Mouse (Mus musculus) hindbrain, embryonic 12.5 days (tissue): ENCODE measurements at regions not wholly inside any gene's neighbourhood (a gene's known extent, or its start where the extent isn't known, plus 50 kb on each side); places are given as distances from the start of the nearest gene placed in this dataset.

Experiments used
- ATAC-seq: fragments of 200-750 bp; cut with Nextera tagmentation; 2 replicates; pipeline ENCODE4 v1.8.0; 2017; ENCODE audit warnings: moderate TSS enrichment; ENCODE audit not compliant: low FRiP score
- H3K27ac ChIP-seq: fragments of 300-500 bp; sonication (generic); 2 replicates; pipeline ENCODE4 v1.5.1; 2016; ENCODE audit warnings: mild to moderate bottlenecking
- H3K27me3 ChIP-seq: fragments of 300-500 bp; sonication (generic); 2 replicates; pipeline ENCODE4 v1.6.1; 2016; ENCODE audit warnings: mild to moderate bottlenecking
- H3K36me3 ChIP-seq: fragments of 300-500 bp; sonication (generic); 2 replicates; pipeline ENCODE4 v1.6.1; 2016; ENCODE audit warnings: mild to moderate bottlenecking
- H3K4me1 ChIP-seq: fragments of 300-500 bp; sonication (generic); 2 replicates; pipeline ENCODE4 v1.6.1; 2016
- H3K4me2 ChIP-seq: fragments of 300-500 bp; sonication (generic); replicated peaks from 2 replicates; pipeline ENCODE4 v1.6.1; 2016; ENCODE audit warnings: mild to moderate bottlenecking
- H3K4me3 ChIP-seq: fragments of 300-500 bp; sonication (generic); 2 replicates; pipeline ENCODE4 v1.5.1; 2016; ENCODE audit warnings: mild to moderate bottlenecking
- H3K9ac ChIP-seq: fragments of 300-500 bp; sonication (generic); 2 replicates; pipeline ENCODE4 v1.6.1; 2016; ENCODE audit warnings: mild to moderate bottlenecking, moderate library complexity
- H3K9me3 ChIP-seq: fragments of 300-500 bp; sonication (generic); replicated peaks from 2 replicates; pipeline ENCODE4 v1.6.1; 2016; ENCODE audit warnings: mild to moderate bottlenecking
- WGBS: fragments of 180-500 bp; shearing (Covaris S2); methylation state at CpG from one replicate; pipeline ENCODE4 v1.1.7; 2016; 5-methylcytosine and 5-hydroxymethylcytosine counted together

GRCm38 (mm10) chr12:78072935-78073334 lies 121.1 kb upstream of the Gm6657 start:
- Histone ChIP-seq H3K27ac (no peak overlapping the region), H3K9ac (no peak overlapping the region)
- 82% methylated on average over 9 of the region's 9 CpGs for WGBS

DNA sequence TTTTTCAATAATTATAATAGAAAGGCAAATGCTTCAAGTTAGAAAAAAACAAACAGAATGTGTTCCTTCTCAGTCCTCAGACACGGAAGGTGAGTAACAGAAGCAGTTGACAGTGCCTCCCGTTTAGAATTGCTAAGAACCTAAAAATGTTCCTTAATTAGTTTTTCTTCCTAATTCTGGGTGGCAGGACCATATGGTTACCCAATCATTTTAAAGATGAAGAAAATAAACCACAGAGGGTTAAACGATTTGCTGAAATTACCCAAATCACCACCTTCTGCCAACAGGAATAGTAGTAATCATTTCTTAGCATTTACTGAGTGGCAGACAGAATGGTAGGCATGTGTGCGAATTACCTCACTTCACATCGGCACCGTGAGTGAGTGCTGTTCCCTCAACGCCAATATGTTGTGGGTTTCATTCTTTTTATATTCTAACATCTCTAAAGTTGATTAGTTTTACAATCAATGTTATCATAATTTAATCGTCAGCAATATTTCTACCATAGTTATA lies 119.7 kb upstream of the Gm6657 start:
- H3K4me3 ChIP-seq, result no peak overlapping the region
- no peaks in the 10 kb centered on the region for H3K36me3 ChIP-seq
- ATAC-seq, result no peak
- no peak overlapping the region for H3K27ac ChIP-seq
- no peaks in the 10 kb centered on the region for H3K27me3 ChIP-seq
- no peak overlapping the region for H3K4me2 ChIP-seq
- H3K9me3 ChIP-seq, result no peaks in the 10 kb centered on the region
- 87% methylated on average over 8 of the region's 8 CpGs for WGBS
- H3K4me1 ChIP-seq, result no peaks in the 10 kb centered on the region
- H3K9ac ChIP-seq, result no peak overlapping the region

More at GRCm38 (mm10) chr12:78072935-78073334, 121.1 kb upstream of the Gm6657 start:
- no peaks in the 10 kb centered on the region for H3K27me3 ChIP-seq
- H3K4me2 ChIP-seq, result no peak overlapping the region
- no peaks in the 10 kb centered on the region for H3K9me3 ChIP-seq
- no peak for ATAC-seq
- H3K4me3 ChIP-seq, result no peak overlapping the region
- H3K36me3 ChIP-seq, result no peaks in the 10 kb centered on the region
- H3K4me1 ChIP-seq, result no peaks in the 10 kb centered on the region

DNA sequence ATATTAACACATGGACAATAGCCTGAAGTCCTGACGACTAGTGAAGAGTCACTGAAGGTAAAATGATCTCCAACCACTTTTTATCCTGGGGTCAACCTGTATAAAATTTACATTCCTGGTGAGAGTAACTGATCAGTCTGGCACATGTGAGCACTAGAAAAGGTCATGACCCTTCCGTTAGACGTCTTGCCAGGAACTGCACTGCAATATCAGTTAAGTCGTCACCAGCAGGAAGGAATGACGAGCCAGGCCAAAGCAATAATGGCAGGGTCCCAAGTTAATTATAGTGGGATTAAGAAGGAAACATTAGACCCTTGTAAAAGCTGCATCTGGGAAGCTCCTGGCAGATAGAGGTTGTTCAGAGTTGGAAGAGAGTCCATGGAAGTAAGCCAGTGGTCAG lies 116.8 kb upstream of the Gm6657 start:
- Histone ChIP-seq H3K4me3 (no peak overlapping the region), H3K9ac (no peak overlapping the region), H3K4me2 (no peak overlapping the region), H3K27ac (no peak overlapping the region), H3K4me1 (no peaks in the 10 kb centered on the region), H3K9me3 (no peaks in the 10 kb centered on the region), H3K27me3 (no peaks in the 10 kb centered on the region), H3K36me3 (no peaks in the 10 kb centered on the region)
- WGBS, result 53% methylated on average over 5 of the region's 5 CpGs
- ATAC-seq, result no peak

DNA sequence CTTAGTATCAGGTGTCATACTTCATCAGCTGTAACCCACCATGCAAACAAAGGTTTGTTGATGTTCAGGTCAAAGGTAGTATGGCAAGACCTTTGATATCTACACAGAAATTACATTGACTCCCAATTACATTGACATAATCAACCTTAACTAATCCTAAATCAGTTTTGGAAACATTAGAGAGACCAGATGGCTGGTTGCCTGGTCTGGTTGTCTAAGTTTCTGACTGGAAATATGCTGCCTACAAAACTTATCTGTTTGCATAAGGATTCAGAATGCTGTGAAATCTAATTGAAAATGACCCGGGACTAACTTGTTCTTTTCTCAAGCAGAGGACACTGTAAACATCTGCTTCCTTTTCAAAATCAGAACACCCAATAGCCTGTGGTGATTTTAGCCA lies 111.9 kb upstream of the Gm6657 start:
- 75% methylated on average over 1 of the region's 1 CpGs for WGBS
- ATAC-seq, result no peak
- Histone ChIP-seq H3K9me3 (no peaks in the 10 kb centered on the region), H3K4me1 (no peaks in the 10 kb centered on the region), H3K36me3 (no peaks in the 10 kb centered on the region), H3K27ac (no peak overlapping the region), H3K9ac (no peak overlapping the region), H3K4me3 (no peak overlapping the region), H3K27me3 (no peaks in the 10 kb centered on the region), H3K4me2 (no peak overlapping the region)

DNA sequence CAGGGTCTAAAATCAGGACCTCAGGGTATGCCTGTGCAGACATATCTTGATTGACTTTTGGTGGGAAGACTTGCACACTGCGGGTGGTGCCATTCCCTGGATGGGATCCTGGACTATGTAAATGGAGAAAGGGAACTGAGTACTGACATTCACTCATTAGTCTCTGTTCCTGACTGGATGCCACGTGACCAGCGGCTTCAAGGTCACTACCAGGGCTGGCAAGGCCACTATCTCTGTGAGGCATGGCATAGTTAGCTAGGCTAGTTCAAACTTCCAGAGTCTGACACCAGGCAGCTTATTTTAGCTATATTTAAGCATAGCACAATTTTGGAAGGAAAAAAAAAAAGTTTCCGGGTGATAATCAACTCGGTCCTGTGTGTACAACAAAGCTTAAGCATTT lies 108.0 kb upstream of the Gm6657 start:
- 89% methylated on average over 5 of the region's 5 CpGs for WGBS
- Histone ChIP-seq H3K9me3 (no peaks in the 10 kb centered on the region), H3K4me1 (peaks cover 3% of the 10 kb centered on the region; the same call in 1 of the 2 replicates), H3K27me3 (no peaks in the 10 kb centered on the region), H3K4me2 (no peak overlapping the region), H3K36me3 (no peaks in the 10 kb centered on the region), H3K4me3 (no peak overlapping the region), H3K27ac (no peak overlapping the region), H3K9ac (no peak overlapping the region)
- ATAC-seq, result no peak

GRCm38 (mm10) chr12:78087921-78088320 lies 106.1 kb upstream of the Gm6657 start:
- no peaks in the 10 kb centered on the region for H3K9me3 ChIP-seq
- no peak overlapping the region for H3K4me2 ChIP-seq
- H3K27me3 ChIP-seq, result no peaks in the 10 kb centered on the region
- no peaks in the 10 kb centered on the region for H3K36me3 ChIP-seq
- no peak overlapping the region for H3K27ac ChIP-seq
- no peak overlapping the region for H3K4me3 ChIP-seq
- ATAC-seq, result no peak
- 61% methylated on average over 1 of the region's 1 CpGs for WGBS
- H3K9ac ChIP-seq, result no peak overlapping the region
- peaks cover 3% of the 10 kb centered on the region; the same call in 1 of the 2 replicates for H3K4me1 ChIP-seq

DNA sequence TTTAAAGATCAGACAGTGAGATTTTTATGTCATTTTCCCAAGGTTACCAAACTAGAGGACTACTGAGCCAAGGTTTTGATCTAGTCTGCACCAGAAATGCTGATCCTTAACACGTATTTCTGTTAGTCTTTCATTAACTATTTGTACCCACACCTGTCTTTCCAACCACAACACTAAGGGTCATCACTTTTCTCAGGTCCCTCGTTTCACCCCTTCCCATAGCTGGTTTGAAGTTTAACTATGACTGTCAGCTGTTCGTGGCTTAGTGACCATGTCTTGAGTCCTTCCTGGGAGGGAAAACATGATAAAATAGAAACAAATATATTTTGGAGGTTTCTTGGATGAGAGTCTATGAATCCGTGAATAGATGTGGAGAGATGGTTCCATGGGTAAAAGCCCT lies 99.6 kb upstream of the Gm6657 start:
- H3K27ac ChIP-seq, result no peak overlapping the region
- no peaks in the 10 kb centered on the region for H3K36me3 ChIP-seq
- H3K4me1 ChIP-seq, result peaks cover 3% of the 10 kb centered on the region; the same call in 1 of the 2 replicates
- H3K4me3 ChIP-seq, result no peak overlapping the region
- no peaks in the 10 kb centered on the region for H3K9me3 ChIP-seq
- WGBS, result 91% methylated on average over 4 of the region's 4 CpGs
- H3K9ac ChIP-seq, result no peak overlapping the region
- ATAC-seq, result no peak
- H3K4me2 ChIP-seq, result no peak overlapping the region
- no peaks in the 10 kb centered on the region for H3K27me3 ChIP-seq

GRCm38 (mm10) chr12:78095352-78095751 lies 98.7 kb upstream of the Gm6657 start:
- H3K27me3 ChIP-seq, result no peaks in the 10 kb centered on the region
- no peak overlapping the region for H3K4me2 ChIP-seq
- H3K4me1 ChIP-seq, result peaks cover 3% of the 10 kb centered on the region
- H3K27ac ChIP-seq, result no peak overlapping the region
- WGBS, result 75% methylated on average over 2 of the region's 2 CpGs
- no peak for ATAC-seq
- no peaks in the 10 kb centered on the region for H3K9me3 ChIP-seq
- H3K9ac ChIP-seq, result no peak overlapping the region
- no peaks in the 10 kb centered on the region for H3K36me3 ChIP-seq
- no peak overlapping the region for H3K4me3 ChIP-seq

- Histone ChIP-seq H3K27me3 (no peaks in the 10 kb centered on the region), H3K4me3 (no peak overlapping the region), H3K4me1 (peaks cover 3% of the 10 kb centered on the region), H3K4me2 (no peak overlapping the region), H3K9ac (no peak overlapping the region), H3K9me3 (no peaks in the 10 kb centered on the region), H3K27ac (no peak overlapping the region), H3K36me3 (no peaks in the 10 kb centered on the region)
- 88% methylated on average over 2 of the region's 2 CpGs for WGBS
- ATAC-seq, result no peak
These were observed 98.1 kb upstream of the Gm6657 start for GRCm38 (mm10) chr12:78095916-78096315.

GRCm38 (mm10) chr12:78097119-78097518 lies 96.9 kb upstream of the Gm6657 start:
- H3K4me1 ChIP-seq, result peaks cover 3% of the 10 kb centered on the region
- no peak overlapping the region for H3K27ac ChIP-seq
- no peaks in the 10 kb centered on the region for H3K9me3 ChIP-seq
- H3K36me3 ChIP-seq, result no peaks in the 10 kb centered on the region
- no peaks in the 10 kb centered on the region for H3K27me3 ChIP-seq
- H3K4me2 ChIP-seq, result no peak overlapping the region
- no peak overlapping the region for H3K9ac ChIP-seq
- H3K4me3 ChIP-seq, result no peak overlapping the region
- no peak for ATAC-seq
- 42% methylated on average over 1 of the region's 1 CpGs for WGBS

GRCm38 (mm10) chr12:78097692-78098091 lies 96.3 kb upstream of the Gm6657 start:
- no peak overlapping the region for H3K9ac ChIP-seq
- no peaks in the 10 kb centered on the region for H3K27me3 ChIP-seq
- WGBS, result 83% methylated on average over 2 of the region's 2 CpGs
- H3K27ac ChIP-seq, result no peak overlapping the region
- no peaks in the 10 kb centered on the region for H3K36me3 ChIP-seq
- no peak overlapping the region for H3K4me2 ChIP-seq
- peaks cover 3% of the 10 kb centered on the region for H3K4me1 ChIP-seq
- no peak overlapping the region for H3K4me3 ChIP-seq
- H3K9me3 ChIP-seq, result no peaks in the 10 kb centered on the region
- ATAC-seq, result no peak

GRCm38 (mm10) chr12:78098765-78099194 lies 95.3 kb upstream of the Gm6657 start:
- H3K4me1 ChIP-seq, result peaks cover 3% of the 10 kb centered on the region
- WGBS, result 81% methylated on average over 9 of the region's 9 CpGs
- no peak overlapping the region for H3K27ac ChIP-seq
- H3K36me3 ChIP-seq, result no peaks in the 10 kb centered on the region
- H3K9ac ChIP-seq, result no peak overlapping the region
- no peak overlapping the region for H3K4me2 ChIP-seq
- no peaks in the 10 kb centered on the region for H3K9me3 ChIP-seq
- ATAC-seq, result no peak
- no peak overlapping the region for H3K4me3 ChIP-seq
- no peaks in the 10 kb centered on the region for H3K27me3 ChIP-seq

DNA sequence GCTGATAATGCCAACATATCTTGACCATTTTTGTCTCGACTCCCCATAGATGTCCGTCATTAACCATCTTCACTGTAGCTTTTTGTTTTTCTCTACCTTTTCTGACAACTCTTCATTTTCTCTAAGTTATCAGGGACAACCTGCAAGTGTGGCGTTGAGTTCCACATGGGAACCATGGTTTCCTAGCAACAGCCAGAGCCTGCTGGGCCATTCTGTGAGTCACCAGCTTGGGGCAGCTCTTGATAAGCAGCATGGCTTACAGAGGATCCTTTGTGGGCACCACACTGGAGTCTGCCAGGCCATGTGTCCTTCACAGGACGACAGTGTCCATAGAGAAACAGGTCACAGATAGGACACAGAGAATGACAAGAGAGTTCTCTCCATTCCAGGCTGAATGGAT lies 94.3 kb upstream of the Gm6657 start:
- no peaks in the 10 kb centered on the region for H3K9me3 ChIP-seq
- no peak overlapping the region for H3K4me3 ChIP-seq
- 62% methylated on average over 4 of the region's 4 CpGs for WGBS
- H3K36me3 ChIP-seq, result no peaks in the 10 kb centered on the region
- H3K9ac ChIP-seq, result no peak overlapping the region
- peaks cover 3% of the 10 kb centered on the region for H3K4me1 ChIP-seq
- ATAC-seq, result no peak
- no peaks in the 10 kb centered on the region for H3K27me3 ChIP-seq
- no peak overlapping the region for H3K27ac ChIP-seq
- no peak overlapping the region for H3K4me2 ChIP-seq
